Mouse (Mus musculus) E14TG2a.4 (cell line): Measurements from ENCODE around the gene Dpep2nb.

ENCODE experiments used
- CTCF ChIP-seq: conservative IDR thresholded peaks from 2 replicates; pipeline ENCODE4 v1.5.1; 2014; ENCODE audit warnings: low read length
- NANOG ChIP-seq: IDR thresholded peaks from 2 replicates; pipeline ENCODE4 v1.6.1; 2014; ENCODE audit warnings: borderline replicate concordance, low read length, mixed read lengths
- POU5F1 ChIP-seq: IDR thresholded peaks from 2 replicates; pipeline ENCODE4 v1.6.1; 2014; ENCODE audit warnings: low read length, borderline replicate concordance

DNA sequence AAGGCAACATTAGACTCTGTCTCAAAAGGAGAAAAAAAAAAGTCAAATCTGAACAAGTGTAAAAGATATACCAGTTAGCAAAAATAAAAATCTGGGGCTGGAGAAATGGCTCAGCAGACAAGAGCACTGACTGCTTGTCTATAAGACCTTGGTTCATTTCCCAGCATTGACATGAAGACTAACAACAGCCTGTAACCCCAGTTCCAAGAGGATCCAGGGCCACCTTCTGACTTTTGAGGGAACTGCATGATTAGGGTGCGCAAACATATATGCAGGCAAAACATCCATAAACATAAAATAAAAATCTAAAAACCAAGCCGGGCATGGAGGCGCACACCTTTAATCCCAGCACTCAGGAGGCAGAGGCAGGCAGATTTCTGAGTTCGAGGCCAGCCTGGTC is 638 bp upstream of the Dpep2nb start:
- TF ChIP-seq CTCF (peak; percentile 32; the same call in 1 of the 2 replicates), NANOG (no peak), POU5F1 (no peak)
